Mouse (Mus musculus) naive thymus-derived CD4-positive, alpha-beta T cell, adult 2 months (primary cell): ENCODE data around the gene Aatf.
"Not testable (repeated sequence)": the region's sequence is repeated elsewhere in the genome, so short reads cannot be mapped to it uniquely, and the experiment has no call there.

Experiments
- DNase-seq: peaks from one replicate; pipeline ENCODE4 v3.0.0-alpha.2; 2011; ENCODE audit warnings: low read depth

The Aatf gene

DNA sequence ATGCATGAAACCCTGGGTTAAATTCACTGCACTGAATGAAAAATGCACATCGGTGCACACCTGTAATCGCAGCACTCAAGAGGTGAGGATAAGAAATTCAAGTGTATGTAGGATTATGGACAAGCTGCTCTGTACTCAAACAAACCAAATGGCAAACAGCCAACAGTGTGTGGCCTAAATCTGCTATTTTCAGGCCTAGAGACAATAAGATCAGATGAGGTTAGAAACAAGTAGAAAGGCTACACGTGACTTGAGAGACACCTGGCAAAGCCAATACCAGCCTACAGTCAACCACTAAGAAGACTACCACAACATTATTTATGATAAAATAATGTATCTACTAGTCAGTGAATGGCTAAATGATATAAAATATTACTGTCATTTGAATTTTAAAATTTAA lies 72.9 kb downstream of the Aatf start:
- DNase-seq, result no peak

GRCm38 (mm10) chr11:84434879-84435278 lies 78.4 kb downstream of the Aatf start:
- DNase-seq, result no peak

DNA sequence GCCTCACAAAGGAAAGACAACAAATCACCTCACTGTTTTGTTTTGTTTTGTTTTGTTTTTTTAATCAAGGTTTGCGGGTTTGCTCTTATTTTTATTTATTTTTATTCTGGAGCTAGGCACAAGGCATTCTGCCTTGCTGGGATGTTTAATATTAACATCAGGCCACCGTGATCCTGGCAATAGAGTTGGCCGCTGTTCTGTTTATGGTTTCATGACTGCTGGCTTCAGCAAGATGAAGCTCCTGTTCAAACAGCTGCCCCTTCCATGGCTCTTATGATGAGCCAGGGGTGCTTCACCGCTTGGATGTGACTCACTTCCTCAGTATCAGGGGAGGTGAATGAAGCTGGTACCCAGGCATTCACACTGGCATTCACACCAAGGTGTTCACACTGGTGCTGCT lies 83.0 kb downstream of the Aatf start:
- DNase-seq, result no peak

DNA sequence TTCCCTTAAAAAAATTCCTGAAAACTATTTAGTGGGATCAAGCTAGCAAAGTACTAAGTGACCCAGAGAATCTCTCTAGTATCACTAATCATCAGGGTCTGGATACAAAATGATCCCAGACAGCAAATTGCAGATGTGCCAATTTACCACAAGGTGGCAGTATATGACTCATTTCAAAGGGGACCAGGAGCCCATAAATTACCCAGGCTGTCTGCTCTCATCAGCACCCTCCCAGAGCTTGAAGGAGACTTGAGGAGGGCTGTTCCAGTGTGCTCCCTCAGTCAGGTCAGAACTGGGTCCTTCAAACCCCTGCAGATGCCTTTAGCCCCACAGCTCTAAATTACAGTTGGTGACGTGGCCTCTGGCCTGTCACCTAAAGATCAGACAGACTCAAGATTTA lies 83.7 kb downstream of the Aatf start:
- DNase-seq, result peak; percentile 65

DNA sequence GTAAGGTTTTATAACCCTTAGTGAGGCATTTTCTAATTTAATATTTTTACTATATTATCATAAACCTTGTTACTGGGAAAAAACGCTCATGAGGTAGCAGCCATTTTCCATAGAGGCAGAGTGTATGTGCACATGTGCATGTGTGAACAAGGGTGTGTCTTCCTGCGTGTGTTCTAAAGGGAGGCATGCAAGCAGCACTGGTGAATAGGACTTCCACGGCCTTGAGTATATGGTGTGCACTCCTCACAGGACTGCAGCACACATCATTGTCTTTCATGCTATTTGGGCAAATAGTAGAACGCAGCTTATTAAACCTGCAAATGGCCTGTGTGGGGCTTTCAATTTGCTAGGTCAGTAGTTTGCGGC lies 86.7 kb downstream of the Aatf start:
- DNase-seq, result no peak

DNA sequence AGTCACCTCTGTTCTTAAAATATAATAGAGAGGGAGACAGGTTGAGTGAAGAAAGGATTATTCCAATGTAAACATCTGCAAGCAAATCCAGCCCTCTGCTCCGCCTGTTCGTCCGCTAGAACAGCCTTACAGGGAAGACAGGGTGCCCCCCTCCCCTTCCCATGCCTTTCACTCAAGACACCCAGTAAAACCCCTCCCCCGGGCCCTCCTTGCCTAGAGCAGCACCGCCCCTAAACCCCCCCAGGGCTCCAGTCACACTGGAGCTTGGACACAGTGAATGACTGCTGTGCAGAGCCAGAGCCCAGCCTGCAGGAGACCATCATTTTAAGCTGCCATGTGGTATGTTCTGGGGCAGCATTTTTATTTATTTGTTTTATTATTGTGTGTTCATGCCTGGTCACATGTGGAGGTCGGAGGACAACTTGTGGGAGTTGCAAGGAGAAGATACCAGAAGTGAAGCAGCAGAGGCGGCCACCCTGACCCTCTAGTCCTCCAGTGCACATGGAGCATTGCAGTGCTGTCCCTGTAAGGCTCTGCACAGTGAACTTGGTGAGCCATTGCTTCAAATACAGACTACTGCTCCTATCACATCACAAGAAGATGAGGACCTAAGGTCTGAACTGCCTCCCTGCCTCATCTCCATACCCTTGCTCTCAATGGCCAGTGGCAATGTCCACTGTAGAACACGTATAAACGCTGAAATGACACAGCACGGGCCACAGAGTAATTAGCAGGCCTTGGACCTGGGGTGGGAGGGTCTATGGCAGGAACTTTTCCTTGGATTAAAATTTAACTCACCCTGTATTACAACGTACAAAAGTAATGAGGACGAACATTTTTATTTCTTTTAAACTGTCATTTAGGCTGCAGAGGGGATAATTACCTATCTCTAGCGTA lies 87.3 kb downstream of the Aatf start:
- no peak for DNase-seq

DNA sequence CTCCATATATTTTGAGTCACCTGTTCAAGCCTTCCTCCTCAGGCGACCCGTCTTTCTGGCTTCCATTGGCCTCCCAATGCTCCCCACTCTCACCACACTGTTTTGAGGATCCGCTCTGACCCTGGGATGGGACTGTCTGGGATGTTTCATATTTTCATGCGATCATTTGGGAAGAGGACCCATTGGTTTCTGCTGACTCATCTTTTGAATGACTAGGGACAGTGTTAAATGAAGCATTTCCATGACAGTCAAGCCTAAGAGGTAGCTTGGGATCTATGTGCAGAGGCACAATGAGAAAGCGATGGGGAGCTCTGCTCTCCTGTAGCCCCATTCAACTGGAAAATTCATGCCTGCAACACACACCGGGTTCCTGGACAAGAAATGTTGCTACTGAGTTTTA lies 92.5 kb downstream of the Aatf start:
- no peak for DNase-seq

DNA sequence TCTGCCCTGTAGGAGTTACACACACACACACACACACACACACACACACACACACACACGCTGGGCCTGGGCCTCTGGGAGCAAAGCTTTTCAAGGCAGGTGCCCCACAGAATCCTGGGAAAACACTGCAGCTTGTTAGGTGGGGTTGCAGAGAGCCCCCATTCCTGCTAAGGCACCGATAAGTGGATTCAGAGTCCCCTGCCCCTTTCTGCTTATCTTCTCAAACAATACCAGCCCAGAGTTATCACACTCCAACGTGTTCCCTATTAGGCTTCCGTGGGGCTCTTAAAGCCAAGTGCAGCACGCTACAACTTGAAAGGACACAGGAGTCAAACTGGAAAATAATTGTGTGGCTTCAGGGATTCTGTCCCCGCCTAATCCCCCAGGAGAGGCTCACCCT lies 100.2 kb downstream of the Aatf start:
- no peak for DNase-seq

DNA sequence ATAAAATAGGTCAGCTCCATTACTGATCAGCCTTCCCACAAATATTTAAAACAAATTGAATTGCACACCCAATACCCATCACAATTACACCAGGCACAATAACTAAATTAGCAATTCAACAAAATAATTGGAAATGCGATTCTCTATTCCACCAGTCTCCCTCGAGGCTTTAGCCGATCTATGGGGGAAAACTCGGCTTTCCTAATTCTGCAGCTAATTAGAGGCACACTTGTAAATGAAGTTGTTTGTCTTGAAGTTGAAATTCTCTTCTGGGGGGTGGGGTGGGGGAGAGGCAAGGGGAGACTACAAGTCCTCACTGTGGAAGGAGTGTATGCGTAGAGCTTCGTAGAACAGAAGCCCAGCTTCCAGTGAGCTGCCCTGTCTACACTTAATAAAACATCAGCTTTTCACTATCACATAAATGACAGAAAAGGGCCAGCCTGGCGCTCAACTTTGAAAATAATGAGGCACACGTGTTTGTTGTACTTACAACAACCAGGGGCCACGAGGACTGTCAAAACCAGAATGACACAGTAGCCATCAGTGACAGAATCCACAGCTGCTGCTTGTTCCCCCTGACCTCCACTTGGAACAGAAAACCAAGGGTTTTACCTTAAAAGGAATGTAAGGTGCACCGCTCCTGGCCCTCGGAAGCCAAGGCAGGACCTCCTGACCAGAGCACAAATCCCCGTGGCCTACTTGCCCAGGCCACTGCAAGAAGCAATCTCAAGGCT lies 101.0 kb downstream of the Aatf start:
- no peak for DNase-seq

DNA sequence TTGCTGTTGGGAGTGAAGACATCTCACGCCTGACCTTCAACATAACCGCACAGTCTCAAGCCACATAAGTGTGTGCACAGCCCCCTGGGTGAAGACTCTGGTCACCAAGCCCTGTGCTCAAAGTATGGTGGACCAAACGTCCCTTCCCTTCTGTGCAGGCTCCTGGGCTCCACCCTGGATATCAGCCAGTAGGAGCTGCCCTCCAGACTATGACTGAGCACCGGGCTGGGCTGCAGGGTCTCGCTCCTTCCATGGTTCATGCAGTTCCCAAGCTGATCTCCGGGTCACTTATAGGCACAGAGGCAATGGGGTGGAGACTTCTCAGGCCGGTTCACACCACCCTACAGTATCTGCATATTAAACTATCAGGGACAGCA lies 101.7 kb downstream of the Aatf start:
- DNase-seq, result no peak

- no peak for DNase-seq
These were observed 102.3 kb downstream of the Aatf start for GRCm38 (mm10) chr11:84410879-84411641.

DNA sequence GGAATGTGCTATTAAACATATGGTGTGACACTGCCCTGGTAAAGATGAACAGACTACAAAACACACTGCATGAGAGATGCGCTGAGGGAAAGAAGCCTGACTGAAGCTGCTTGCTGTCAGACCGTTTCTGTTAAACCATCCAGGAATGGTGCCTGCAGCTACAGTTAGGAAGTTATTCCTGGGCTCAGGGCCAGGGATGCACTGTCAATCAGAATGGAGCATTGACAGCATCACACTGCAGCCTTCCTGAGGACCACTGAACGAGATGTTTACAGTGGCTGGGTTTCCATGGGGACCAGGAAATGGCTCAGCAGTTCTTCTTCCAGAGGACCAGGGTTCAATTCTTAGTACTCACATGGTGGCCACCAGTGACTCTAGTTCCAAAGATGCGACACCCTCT lies 102.9 kb downstream of the Aatf start:
- no peak for DNase-seq

DNA sequence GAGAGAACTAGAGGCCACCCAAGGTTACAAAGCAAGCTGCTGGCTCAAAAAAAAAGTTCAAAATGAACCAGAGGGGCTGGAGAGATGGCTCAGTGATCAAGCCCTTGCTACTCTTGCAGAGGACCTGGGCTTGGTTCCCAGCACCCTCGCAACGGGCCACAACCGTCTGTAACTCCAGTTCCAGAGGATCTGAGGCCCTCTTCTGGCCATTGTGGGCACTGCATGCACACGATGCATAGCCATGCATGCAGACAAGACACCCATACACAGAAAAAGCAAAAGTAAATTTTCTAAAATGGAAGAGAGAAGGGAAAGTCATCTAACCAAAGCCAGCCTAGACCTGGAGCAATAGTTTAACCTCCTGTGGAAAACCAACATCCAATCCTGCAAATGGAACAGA lies 106.6 kb downstream of the Aatf start:
- no peak for DNase-seq

DNA sequence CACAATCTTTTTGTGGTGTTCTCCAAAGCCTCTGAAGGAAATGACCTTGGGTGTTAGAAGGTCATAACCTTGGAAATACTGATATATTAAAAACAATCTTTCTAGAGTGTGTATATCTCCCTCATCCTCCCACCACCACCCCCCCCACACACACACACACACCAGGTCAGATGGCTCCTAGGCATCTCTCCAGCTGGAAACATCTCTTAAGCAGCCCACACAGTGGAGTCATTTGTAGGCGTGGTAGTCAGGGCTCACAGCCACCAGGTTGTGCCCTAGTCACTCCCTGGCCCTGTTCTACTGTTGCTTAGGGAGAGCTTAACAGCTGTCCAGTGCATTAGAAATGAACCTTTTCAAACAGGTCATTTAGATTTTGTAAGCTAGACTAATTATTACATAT lies 118.3 kb downstream of the Aatf start:
- no peak for DNase-seq

GRCm38 (mm10) chr11:84393571-84393970 lies 119.8 kb downstream of the Aatf start:
- DNase-seq, result no peak

DNA sequence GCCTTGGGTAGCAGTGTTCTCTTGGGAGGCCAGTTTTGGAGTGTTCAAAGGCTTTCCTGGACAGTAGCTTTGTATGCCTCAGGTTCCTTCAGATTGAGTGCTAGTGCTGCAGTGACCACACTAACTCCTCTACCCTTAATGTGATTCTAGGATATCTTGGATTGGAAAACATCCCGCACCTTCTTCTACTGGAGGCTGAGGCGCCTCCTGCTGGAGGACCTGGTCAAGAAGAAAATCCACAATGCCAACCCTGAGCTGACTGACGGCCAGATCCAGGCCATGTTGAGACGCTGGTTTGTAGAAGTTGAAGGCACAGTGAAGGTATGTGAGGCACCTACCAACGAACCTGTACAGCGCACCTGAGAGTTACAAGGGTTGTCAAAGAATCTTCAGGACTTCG lies 121.3 kb downstream of the Aatf start:
- not testable (repeated sequence) for DNase-seq

DNA sequence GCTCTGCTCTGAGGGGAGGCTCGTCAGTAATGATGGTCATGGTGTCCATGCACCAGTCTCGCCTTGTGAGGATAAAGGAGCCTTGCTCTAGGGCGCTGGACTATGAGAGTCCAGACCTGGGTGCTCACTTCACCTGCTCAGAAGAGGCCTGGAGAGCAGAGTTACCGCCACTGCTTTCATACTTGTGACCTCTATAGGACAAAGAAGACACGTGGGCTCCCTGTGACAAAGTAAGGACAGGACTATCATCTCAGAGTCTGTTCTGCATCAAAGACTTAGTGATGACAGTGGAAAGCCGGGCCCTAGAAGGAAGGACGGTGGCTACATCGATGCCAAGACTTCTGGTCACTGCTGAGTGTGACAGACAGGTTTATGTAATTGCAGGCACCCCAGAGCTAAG lies 122.2 kb downstream of the Aatf start:
- DNase-seq, result no peak

- no peak for DNase-seq
These were observed 124.0 kb downstream of the Aatf start for GRCm38 (mm10) chr11:84389332-84389731.

GRCm38 (mm10) chr11:84383891-84384290 lies 129.4 kb downstream of the Aatf start:
- DNase-seq, result no peak

GRCm38 (mm10) chr11:84382450-84382849 lies 130.9 kb downstream of the Aatf start:
- no peak for DNase-seq

DNA sequence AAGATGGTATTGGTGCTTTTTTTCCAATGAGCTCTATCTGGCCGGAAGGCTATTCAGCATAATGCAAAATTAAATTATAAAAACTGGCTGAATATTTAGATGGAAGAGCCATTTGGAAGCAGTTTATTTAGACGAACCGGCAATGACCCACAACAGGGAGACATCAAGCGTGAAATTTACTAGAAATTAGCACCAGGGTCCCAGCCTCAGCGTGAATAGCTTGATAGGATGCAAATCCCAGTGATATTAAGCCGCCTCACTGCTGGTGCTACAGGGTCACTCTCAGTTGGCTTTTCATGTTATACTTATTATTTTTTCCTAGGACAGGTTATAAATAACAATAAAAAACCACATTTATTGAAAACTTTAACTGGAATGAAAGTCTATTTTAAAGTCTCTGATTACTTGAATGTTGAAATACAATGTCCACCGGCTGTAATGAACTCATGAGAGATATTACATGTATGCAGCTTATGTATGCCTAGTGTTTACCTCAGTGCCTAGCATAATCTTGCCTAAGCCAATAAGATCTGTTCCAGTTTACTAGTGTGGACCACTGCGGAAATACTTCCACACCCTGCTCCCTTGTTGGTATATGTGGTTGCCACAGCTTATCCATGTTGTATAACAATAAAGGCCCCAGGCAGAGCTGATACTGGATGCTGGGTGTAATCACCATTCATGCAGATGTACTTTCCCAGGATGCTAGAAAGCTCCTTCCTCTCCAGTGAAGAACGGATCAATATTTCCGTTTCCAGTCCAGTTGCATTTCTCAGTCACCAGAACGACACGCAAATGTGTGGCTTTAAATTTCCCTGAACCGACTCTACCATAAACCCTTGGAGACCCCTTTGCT lies 136.6 kb downstream of the Aatf start:
- DNase-seq, result no peak

DNA sequence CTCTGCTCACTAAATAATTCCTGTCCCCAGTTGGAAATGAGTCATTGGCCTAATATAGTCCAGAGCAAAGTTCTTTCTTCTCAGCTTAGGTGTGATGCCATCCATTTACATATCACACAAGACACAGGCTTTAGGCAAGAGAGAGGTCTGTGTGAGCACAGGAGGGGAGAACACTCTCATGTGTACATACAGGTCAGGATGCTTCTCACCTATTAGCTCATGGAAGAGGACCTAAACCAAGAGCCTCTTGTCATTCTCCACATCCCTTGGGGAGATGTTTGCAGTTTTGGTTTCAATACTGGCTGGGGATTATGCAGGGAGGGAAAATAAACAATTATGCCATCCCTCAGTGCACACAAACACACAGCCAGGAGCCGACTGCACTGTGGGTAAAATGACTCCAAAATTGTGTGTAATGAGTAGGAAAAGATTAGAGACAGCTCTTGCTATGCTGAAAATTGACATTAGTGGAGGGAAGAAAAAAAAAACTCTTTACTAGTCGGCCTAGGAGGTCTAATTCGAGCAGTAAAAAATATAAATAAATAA lies 137.3 kb downstream of the Aatf start:
- DNase-seq, result no peak
